Comparison of ENCODE assay signal across 21 mouse cellular contexts in the genomic region with DNA sequence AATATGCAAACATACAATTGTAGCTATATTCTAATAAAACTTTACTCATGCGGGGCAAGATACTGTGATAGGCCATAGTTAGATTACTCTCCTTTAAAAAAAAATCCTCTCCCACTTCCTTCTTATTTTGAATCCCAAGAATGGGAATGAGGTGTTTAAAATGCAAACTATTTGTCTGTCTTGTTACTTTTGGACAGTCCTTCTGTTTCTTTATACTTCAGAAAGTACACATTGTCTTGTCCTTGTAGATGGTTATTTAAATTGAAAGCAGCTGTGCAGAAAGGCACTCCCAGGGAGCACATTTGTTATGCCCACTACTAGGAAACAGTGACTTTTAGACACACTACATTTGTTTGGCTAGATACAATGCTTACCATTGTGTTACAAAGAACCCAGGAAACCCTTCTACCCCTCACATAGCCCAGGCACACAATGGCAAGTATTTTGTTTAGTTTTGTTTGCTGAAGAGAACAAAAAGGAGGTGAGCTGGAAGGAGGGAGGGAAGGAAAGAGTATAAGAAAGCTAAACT.
DNase-seq lines count a peak whose midpoint lies in the region; TF ChIP-seq lines count a peak whose summit lies in the region.
"Had no signal": no experiment of that assay in that cellular context is flagged by ENCODE, and none has a peak within 500 bp of the region (broad histone marks: within the 10 kb centered on the region; RNA-seq: fewer than 3 reads in every experiment).

No protein-coding gene starts in this region.

- H3K4me3 ChIP-seq in ES-Bruce4 (ENCODE audit: low read depth, low read length), result no peak overlapping the region
- no peak overlapping the region for H3K4me3 ChIP-seq in brown adipose tissue, adult 24 weeks (ENCODE audit: insufficient read depth, low read depth, low read length)
- H3K4me3 ChIP-seq in limb, embryonic 10.5 days, result no peak overlapping the region
- H3K4me3 ChIP-seq: embryonic facial prominence, embryonic 13.5 days; forebrain, embryonic 10.5 days; heart, adult 2 months; heart, embryonic 10.5 days; heart, embryonic 13.5 days; hindbrain, embryonic 12.5 days; hindbrain, embryonic 15.5 days had no signal

- no peak for TF ChIP-seq CTCF in ES-Bruce4 (IDR thresholded peaks at IDR 0.05; ENCODE audit: low read depth, low read length)

- H3K27me3 ChIP-seq in ES-Bruce4 (ENCODE audit: control insufficient read depth, insufficient read depth, low read length, poor library complexity, severe bottlenecking), result no peaks in the 10 kb centered on the region
- no peaks in the 10 kb centered on the region for H3K27me3 ChIP-seq in limb, embryonic 10.5 days (ENCODE audit: low read depth, poor library complexity, severe bottlenecking)
- H3K27me3 ChIP-seq: embryonic facial prominence, embryonic 13.5 days; heart, embryonic 13.5 days; hindbrain, embryonic 12.5 days; hindbrain, embryonic 15.5 days had no signal

- H3K4me1 ChIP-seq in ES-Bruce4 (ENCODE audit: control insufficient read depth, insufficient read depth, low read length), result peaks cover 2% of the 10 kb centered on the region
- peaks cover 4% of the 10 kb centered on the region for H3K4me1 ChIP-seq in brown adipose tissue, adult 24 weeks (ENCODE audit: control insufficient read depth, insufficient read depth, insufficient read length, low read length)
- peaks cover 5% of the 10 kb centered on the region; the same call in 1 of the 2 replicates for H3K4me1 ChIP-seq in limb, embryonic 10.5 days
- H3K4me1 ChIP-seq: forebrain, embryonic 10.5 days; heart, embryonic 10.5 days; hindbrain, embryonic 12.5 days; hindbrain, embryonic 15.5 days had no signal

- H3K36me3 ChIP-seq in ES-Bruce4 (ENCODE audit: control insufficient read depth, insufficient read depth, low read length, poor library complexity, severe bottlenecking), result no peaks in the 10 kb centered on the region
- no peaks in the 10 kb centered on the region for H3K36me3 ChIP-seq in limb, embryonic 10.5 days
- H3K36me3 ChIP-seq: forebrain, embryonic 10.5 days; heart, embryonic 10.5 days; heart, embryonic 13.5 days; hindbrain, embryonic 12.5 days; hindbrain, embryonic 15.5 days had no signal

- TF ChIP-seq EP300 in ES-Bruce4 (IDR thresholded peaks at IDR 0.05; ENCODE audit: insufficient read depth, low read depth, low read length), result 0 out of 2 replicates have a peak, but pooled peaks have one; percentile 3

- 82% methylated on average over 1 of the region's 1 CpGs for WGBS in limb, embryonic 10.5 days

- H3K27ac ChIP-seq in ES-Bruce4 (ENCODE audit: insufficient read depth, low read length), result peak overlapping the region; percentile 76
- H3K27ac ChIP-seq in brown adipose tissue, adult 24 weeks (replicated peaks; ENCODE audit: low read depth, low read length), result peak overlapping the region; percentile 87
- H3K27ac ChIP-seq in limb, embryonic 10.5 days, result no peak overlapping the region
- H3K27ac ChIP-seq: embryonic facial prominence, embryonic 13.5 days; forebrain, embryonic 10.5 days; heart, adult 2 months; heart, embryonic 10.5 days; heart, embryonic 13.5 days; hindbrain, embryonic 12.5 days; hindbrain, embryonic 15.5 days had no signal

- DNase-seq in 3T3-L1 (ENCODE audit: low read depth, low spot score) (peak; percentile 41), R1 (ENCODE audit: low read depth, low spot score) (peak; percentile 97)
- no peak for DNase-seq in limb, embryonic 10.5 days (ENCODE audit: low spot score)
- no peak for DNase-seq in yolk sac, embryonic 10.5 days (ENCODE audit: low spot score)
- DNase-seq: adrenal gland, adult 8-10 months; adrenal gland, postnatal 25 days; cerebellum, adult 2 months; cerebellum, adult 9-11 months; cerebellum, postnatal 25 days; gastrocnemius, postnatal 25 days; heart, adult 2 months; heart, postnatal 14 days; heart, postnatal 4 days had no signal

- peaks cover 28% of the 10 kb centered on the region for H3K9me3 ChIP-seq in ES-Bruce4 (replicated peaks; ENCODE audit: control insufficient read depth, insufficient read depth, low read length, poor library complexity, severe bottlenecking)
- no peaks in the 10 kb centered on the region for H3K9me3 ChIP-seq in limb, embryonic 10.5 days (replicated peaks)
- H3K9me3 ChIP-seq: embryonic facial prominence, embryonic 13.5 days; forebrain, embryonic 10.5 days; heart, embryonic 10.5 days; heart, embryonic 13.5 days; hindbrain, embryonic 12.5 days; hindbrain, embryonic 15.5 days had no signal

- H3K9ac ChIP-seq in ES-Bruce4 (ENCODE audit: low read depth, poor library complexity, severe bottlenecking), result no peak overlapping the region
- H3K9ac ChIP-seq: embryonic facial prominence, embryonic 13.5 days; heart, embryonic 13.5 days; hindbrain, embryonic 12.5 days; hindbrain, embryonic 15.5 days had no signal

- no peak for TF ChIP-seq POLR2A in ES-Bruce4 (IDR thresholded peaks at IDR 0.05; ENCODE audit: insufficient read depth, low read length)

Comparison
In these comparisons a context has a peak if more than half of its experiments do, and no peak if none do; other contexts are left out.
1. DNase-seq: peak in 3T3-L1 (single experiment) and R1 (single experiment); none in limb, embryonic 10.5 days (single experiment) and yolk sac, embryonic 10.5 days (single experiment).